Mouse (Mus musculus) layer of hippocampus, adult 9-11 months (tissue): Measurements from ENCODE around the gene Olfr917.

Experiments
- DNase-seq: peaks from one replicate; pipeline ENCODE4 v3.0.0; 2022

Olfr917 gene

GRCm38 (mm10) chr9:38665742-38666141 is at the start of gene Olfr917:
TSS of gene Olfr917 (minus strand) at chr9:38665842.
- DNase-seq, result no peak

DNA sequence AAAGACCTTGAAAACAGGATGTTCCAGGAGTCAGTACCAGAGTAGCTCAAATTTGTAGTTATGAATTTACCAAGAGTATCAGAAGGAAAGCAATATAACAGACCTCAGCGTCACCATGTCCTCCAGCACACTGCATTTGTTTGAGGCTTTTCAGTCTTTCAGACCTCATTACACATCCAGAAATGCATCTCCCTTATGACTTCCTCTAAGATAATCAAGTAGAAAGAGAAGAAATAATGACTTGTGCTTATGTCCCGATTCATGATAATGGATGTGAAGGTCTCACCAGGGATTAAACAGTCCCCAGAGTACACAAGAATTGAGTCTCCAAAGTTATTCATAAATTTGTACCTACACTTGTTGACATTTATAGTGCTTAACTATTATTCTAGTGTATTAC is 8.9 kb upstream of the Olfr917 start, which contains the start of gene Olfr918:
TSS of gene Olfr918 (minus strand) at position 101 of the 400 bp plus-strand sequence.
- no peak for DNase-seq

DNA sequence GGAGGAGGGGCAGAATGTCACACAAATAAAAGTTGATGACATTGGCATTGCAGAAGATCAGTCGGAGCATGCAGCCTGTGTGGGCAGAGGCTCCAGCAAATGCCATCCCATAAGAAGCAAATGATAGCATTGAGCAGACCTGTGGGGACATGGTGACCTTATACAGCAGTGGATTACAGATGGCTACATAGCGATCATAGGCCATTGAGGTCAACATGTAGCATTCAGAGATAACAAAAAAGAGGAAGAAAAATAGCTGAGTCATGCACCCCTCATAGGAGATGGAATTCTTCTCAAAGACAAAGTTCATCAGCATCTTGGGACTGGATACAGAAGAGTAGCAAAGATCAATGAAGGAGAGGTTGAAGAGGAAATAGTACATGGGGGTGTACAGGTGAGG is 7.2 kb upstream of the Olfr917 start:
- no peak for DNase-seq

DNA sequence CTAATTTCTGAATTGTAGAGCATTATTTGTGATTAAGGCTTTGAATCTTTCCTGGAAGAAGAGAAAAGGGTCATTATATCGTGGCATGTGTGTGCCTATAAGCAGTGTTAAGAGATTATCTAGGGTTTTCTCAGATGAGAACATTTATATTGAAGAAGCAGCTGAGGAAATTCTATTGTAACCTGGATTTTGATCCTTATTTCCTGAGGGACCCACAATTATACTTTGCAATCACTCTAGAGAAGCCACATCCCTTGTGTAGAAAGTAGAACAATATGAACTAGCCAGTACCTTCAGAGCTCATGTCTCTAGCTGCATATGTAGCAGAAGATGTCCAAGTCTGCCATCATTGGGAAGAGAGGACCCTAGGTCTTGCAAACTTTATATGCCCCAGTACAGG is 5.9 kb downstream of the Olfr917 start, which contains the start of gene Olfr916:
TSS of gene Olfr916 (minus strand) at position 101 of the 400 bp plus-strand sequence.
- DNase-seq, result no peak

GRCm38 (mm10) chr9:38632406-38632805 is 33.2 kb downstream of the Olfr917 start:
- no peak for DNase-seq
